Mouse (Mus musculus): ENCODE results near the gene Cdh22.

- TF ChIP-seq CTCF (conservative IDR thresholded peaks at IDR 0.05; ENCODE audit: insufficient read depth, insufficient read length, low read depth, low read length) (no peak), POLR2A (IDR thresholded peaks at IDR 0.05; ENCODE audit: low read depth, low read length) (no peak)
Observed at GRCm38 (mm10) chr2:165086634-165087033, 148.0 kb downstream of the Cdh22 start.

All from kidney, adult 2 months (tissue).